Mouse (Mus musculus): ENCODE measurements around the gene Fgfr2.

Fgfr2 gene

GRCm38 (mm10) chr7:133010477-133010876 lies 112.7 kb downstream of the Fgfr2 start:
- in situ Hi-C loops (cut with MboI, MseI) = loop anchor here (10.0 kb wide), 1 partner anchor 1436 kb away; no protein-coding TSS in a partner anchor

GRCm38 (mm10) chr7:133009676-133010075 lies 113.5 kb downstream of the Fgfr2 start:
- in situ Hi-C loops (cut with MboI, MseI) = loop anchor here (10.0 kb wide), 1 partner anchor 1435 kb away; no protein-coding TSS in a partner anchor

GRCm38 (mm10) chr7:133008663-133009062 lies 114.5 kb downstream of the Fgfr2 start:
- in situ Hi-C loops (cut with MboI, MseI) = no loop called here

GRCm38 (mm10) chr7:133007343-133007742 lies 115.8 kb downstream of the Fgfr2 start:
- in situ Hi-C loops (cut with MboI, MseI) = no loop called here

- in situ Hi-C loops (cut with MboI, MseI) = no loop called here
These were observed 117.4 kb downstream of the Fgfr2 start for GRCm38 (mm10) chr7:133005772-133006171.

GRCm38 (mm10) chr7:133003421-133003820 lies 119.7 kb downstream of the Fgfr2 start:
- in situ Hi-C loops (cut with MboI, MseI) = no loop called here

GRCm38 (mm10) chr7:133002271-133002670 lies 120.9 kb downstream of the Fgfr2 start:
- in situ Hi-C loops (cut with MboI, MseI) = no loop called here

GRCm38 (mm10) chr7:133001388-133001787 lies 121.8 kb downstream of the Fgfr2 start:
- in situ Hi-C loops (cut with MboI, MseI) = no loop called here

- in situ Hi-C loops (cut with MboI, MseI) = no loop called here
These were observed 124.1 kb downstream of the Fgfr2 start for GRCm38 (mm10) chr7:132999061-132999460.

GRCm38 (mm10) chr7:132998639-132999038 lies 124.5 kb downstream of the Fgfr2 start:
- in situ Hi-C loops (cut with MboI, MseI) = no loop called here

- in situ Hi-C loops (cut with MboI, MseI) = no loop called here
These were observed 126.8 kb downstream of the Fgfr2 start for GRCm38 (mm10) chr7:132996391-132996790.

- in situ Hi-C loops (cut with MboI, MseI) = loop anchor here (5.0 kb wide), 1 partner anchor 352 kb away; no protein-coding TSS in a partner anchor
These were observed 128.4 kb downstream of the Fgfr2 start for GRCm38 (mm10) chr7:132994628-132995191.

GRCm38 (mm10) chr7:132994120-132994519 lies 129.0 kb downstream of the Fgfr2 start:
- in situ Hi-C loops (cut with MboI, MseI) = loop anchor here (5.0 kb wide), 1 partner anchor 352 kb away; no protein-coding TSS in a partner anchor

- in situ Hi-C loops (cut with MboI, MseI) = loop anchor here (5.0 kb wide), 1 partner anchor 351 kb away; no protein-coding TSS in a partner anchor
These were observed 130.1 kb downstream of the Fgfr2 start for GRCm38 (mm10) chr7:132992967-132993615.

GRCm38 (mm10) chr7:132991240-132991900 lies 131.8 kb downstream of the Fgfr2 start:
- in situ Hi-C loops (cut with MboI, MseI) = loop anchor here (5.0 kb wide), 1 partner anchor 349 kb away; no protein-coding TSS in a partner anchor

GRCm38 (mm10) chr7:132989839-132990238 lies 133.3 kb downstream of the Fgfr2 start:
- in situ Hi-C loops (cut with MboI, MseI) = loop anchor here (5.0 kb wide), 1 partner anchor 348 kb away; no protein-coding TSS in a partner anchor

GRCm38 (mm10) chr7:132982639-132983038 lies 140.5 kb downstream of the Fgfr2 start:
- in situ Hi-C loops (cut with MboI, MseI) = no loop called here

GRCm38 (mm10) chr7:132977981-132978380 lies 145.2 kb downstream of the Fgfr2 start:
- in situ Hi-C loops (cut with MboI, MseI) = no loop called here

GRCm38 (mm10) chr7:132976079-132976478 lies 147.1 kb downstream of the Fgfr2 start:
- in situ Hi-C loops (cut with MboI, MseI) = no loop called here

GRCm38 (mm10) chr7:132972079-132972478 lies 151.1 kb downstream of the Fgfr2 start:
- in situ Hi-C loops (cut with MboI, MseI) = no loop called here

GRCm38 (mm10) chr7:132965707-132966106 lies 157.4 kb downstream of the Fgfr2 start:
- in situ Hi-C loops (cut with MboI, MseI) = no loop called here

GRCm38 (mm10) chr7:132964395-132964794 lies 158.8 kb downstream of the Fgfr2 start:
- in situ Hi-C loops (cut with MboI, MseI) = no loop called here
